Mouse (Mus musculus) myocyte (in vitro differentiated cells): ENCODE measurements around the gene Alpk1.
A peak's percentile ranks its signal among the peaks of the same experiment; 100 is the strongest.

Source experiments
- MYOD1 ChIP-seq, 3 experiments: IDR thresholded peaks; one replicate each; pipeline ENCODE4 v1.6.1; 2011; ENCODE audit warnings: control low read depth in 2 of 3, low read depth in 2 of 3, mild to moderate bottlenecking in 2 of 3, moderate library complexity in 1 of 3; ENCODE audit not compliant: insufficient read length in 2 of 3, control insufficient read depth in 1 of 3
- MYOG ChIP-seq, 3 experiments: IDR thresholded peaks; one replicate each; pipeline ENCODE4 v1.6.1; 2011; ENCODE audit warnings: control low read depth in 2 of 3, low read depth in 2 of 3, mild to moderate bottlenecking in 2 of 3; ENCODE audit not compliant: insufficient read length in 2 of 3, control insufficient read depth in 1 of 3, insufficient read depth in 1 of 3
- POLR2A ChIP-seq: IDR thresholded peaks from one replicate; pipeline ENCODE4 v1.6.1; 2011; ENCODE audit warnings: low read depth, mild to moderate bottlenecking, control low read depth, moderate library complexity; ENCODE audit not compliant: insufficient read length
- POLR2AphosphoS2 ChIP-seq: IDR thresholded peaks from one replicate; pipeline ENCODE4 v1.6.1; 2011; ENCODE audit warnings: low read depth, control low read depth; ENCODE audit not compliant: insufficient read length
- TCF12 ChIP-seq: IDR thresholded peaks from one replicate; pipeline ENCODE4 v1.6.1; 2011; ENCODE audit warnings: mild to moderate bottlenecking, control low read depth; ENCODE audit not compliant: poor library complexity, insufficient read depth, severe bottlenecking
- USF1 ChIP-seq: IDR thresholded peaks from one replicate; pipeline ENCODE4 v1.6.1; 2011; ENCODE audit warnings: low read depth, mild to moderate bottlenecking, control low read depth, moderate library complexity

DNA sequence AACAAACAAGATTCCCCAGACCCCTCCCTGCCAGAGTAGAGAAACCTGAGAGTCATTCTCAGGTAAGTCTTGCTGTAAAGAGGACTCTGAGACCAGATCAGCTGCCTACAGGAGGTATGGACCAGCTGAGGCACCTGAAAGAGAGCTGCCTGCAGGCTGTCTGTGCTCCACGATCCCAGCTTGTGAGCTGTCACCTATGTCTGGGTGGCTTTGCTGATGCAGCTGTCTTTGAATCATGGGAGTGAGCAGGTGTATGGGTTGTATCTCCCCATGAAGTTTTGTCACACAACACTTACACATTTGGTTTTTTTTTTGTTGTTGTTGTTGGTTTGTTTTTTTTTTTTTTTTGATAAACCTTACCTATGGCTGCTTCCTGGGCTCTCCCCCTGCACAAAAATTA lies 40.1 kb upstream of the Alpk1 start:
- TF ChIP-seq MYOG (IDR thresholded peaks at IDR 0.05; ENCODE audit: control insufficient read depth in 1 of 3, insufficient read depth in 1 of 3, insufficient read length in 2 of 3, low read depth in 2 of 3), result peak in 1 of 3 experiments; percentile 61
- TF ChIP-seq USF1, result no peak
- no peak for TF ChIP-seq POLR2A
- TF ChIP-seq TCF12, result no peak
- TF ChIP-seq MYOD1 (IDR thresholded peaks at IDR 0.05; ENCODE audit: control insufficient read depth in 1 of 3, insufficient read length in 2 of 3, low read depth in 2 of 3), result peak in 2 of 3 experiments; percentile 5 to 66
- TF ChIP-seq POLR2AphosphoS2, result no peak
